Mouse (Mus musculus): Measurements from ENCODE around the gene Tsr1.

Tsr1 gene

GRCm38 (mm10) chr11:74897678-74898516 lies at the start of gene Tsr1:
Tsr1 (plus strand) TSS chr11:74898071.
- DNase-seq (ENCODE audit: low spot score) = peak; percentile 83

- DNase-seq (ENCODE audit: low spot score) = no peak
Measured at GRCm38 (mm10) chr11:74850998-74851661, 46.7 kb upstream of the Tsr1 start.

GRCm38 (mm10) chr11:74857756-74858155 lies 40.1 kb upstream of the Tsr1 start:
- no peak for DNase-seq (ENCODE audit: low spot score)

- DNase-seq (ENCODE audit: low spot score) = no peak
Measured at GRCm38 (mm10) chr11:74862129-74862528, 35.7 kb upstream of the Tsr1 start.

- no peak for DNase-seq (ENCODE audit: low spot score)
Measured at GRCm38 (mm10) chr11:74863471-74863870, 34.4 kb upstream of the Tsr1 start.

GRCm38 (mm10) chr11:74864421-74864820 lies 33.5 kb upstream of the Tsr1 start:
- no peak for DNase-seq (ENCODE audit: low spot score)

- no peak for DNase-seq (ENCODE audit: low spot score)
Measured at GRCm38 (mm10) chr11:74865252-74865651, 32.6 kb upstream of the Tsr1 start.

- DNase-seq (ENCODE audit: low spot score) = peak; percentile 60
Measured at GRCm38 (mm10) chr11:74866640-74867039, 31.2 kb upstream of the Tsr1 start.

- DNase-seq (ENCODE audit: low spot score) = no peak
Measured at GRCm38 (mm10) chr11:74867181-74867580, 30.7 kb upstream of the Tsr1 start.

GRCm38 (mm10) chr11:74868046-74868760 lies 29.7 kb upstream of the Tsr1 start:
- DNase-seq (ENCODE audit: low spot score) = no peak

- no peak for DNase-seq (ENCODE audit: low spot score)
Measured at GRCm38 (mm10) chr11:74869603-74870002, 28.3 kb upstream of the Tsr1 start.

- no peak for DNase-seq (ENCODE audit: low spot score)
Measured at GRCm38 (mm10) chr11:74870544-74870943, 27.3 kb upstream of the Tsr1 start.

- DNase-seq (ENCODE audit: low spot score) = peak; percentile 35
Measured at GRCm38 (mm10) chr11:74870991-74871622, 26.8 kb upstream of the Tsr1 start.

- DNase-seq (ENCODE audit: low spot score) = no peak
Measured at GRCm38 (mm10) chr11:74874630-74875029, 23.2 kb upstream of the Tsr1 start.

GRCm38 (mm10) chr11:74876801-74877200 lies 21.1 kb upstream of the Tsr1 start:
- no peak for DNase-seq (ENCODE audit: low spot score)

GRCm38 (mm10) chr11:74880999-74881398 lies 16.9 kb upstream of the Tsr1 start:
- DNase-seq (ENCODE audit: low spot score) = no peak

GRCm38 (mm10) chr11:74881979-74882378 lies 15.9 kb upstream of the Tsr1 start:
- DNase-seq (ENCODE audit: low spot score) = no peak

GRCm38 (mm10) chr11:74883098-74883497 lies 14.8 kb upstream of the Tsr1 start:
- DNase-seq (ENCODE audit: low spot score) = no peak

- no peak for DNase-seq (ENCODE audit: low spot score)
Measured at GRCm38 (mm10) chr11:74894619-74895018, 3.3 kb upstream of the Tsr1 start.

- peak; percentile 67 for DNase-seq (ENCODE audit: low spot score)
Measured at GRCm38 (mm10) chr11:74895980-74896900, 1.6 kb upstream of the Tsr1 start.
